Mouse (Mus musculus) spleen, postnatal 14 days (tissue): ENCODE data around the gene Pld4.

Experiments
- DNase-seq, 2 experiments: peaks; one replicate each; pipeline ENCODE4 v3.0.0; 2021 to 2022; ENCODE audit warnings: low spot score in 2 of 2

The Pld4 gene

GRCm38 (mm10) chr12:112767036-112767890 is 6.8 kb downstream of the Pld4 start:
- DNase-seq: peak in 1 of 2 experiments; percentile 4

- peak in 1 of 2 experiments; percentile 5 for DNase-seq
Observed at GRCm38 (mm10) chr12:112768166-112768565, 7.7 kb downstream of the Pld4 start.

GRCm38 (mm10) chr12:112769031-112769430 is 8.6 kb downstream of the Pld4 start:
- DNase-seq: no peak

GRCm38 (mm10) chr12:112769751-112770150 is 9.3 kb downstream of the Pld4 start:
- no peak for DNase-seq

- DNase-seq: peak in 1 of 2 experiments; percentile 6
Observed at GRCm38 (mm10) chr12:112770396-112770795, 9.9 kb downstream of the Pld4 start.

- DNase-seq: no peak
Observed at GRCm38 (mm10) chr12:112772306-112772705, 11.9 kb downstream of the Pld4 start.

GRCm38 (mm10) chr12:112773366-112773765 is 12.9 kb downstream of the Pld4 start:
- DNase-seq: no peak

GRCm38 (mm10) chr12:112774026-112774425 is 13.6 kb downstream of the Pld4 start:
- no peak for DNase-seq

- DNase-seq: no peak
Observed at GRCm38 (mm10) chr12:112774481-112774880, 14.0 kb downstream of the Pld4 start.

- DNase-seq: no peak
Observed at GRCm38 (mm10) chr12:112791026-112791425, 30.6 kb downstream of the Pld4 start.

- DNase-seq: no peak
Observed at GRCm38 (mm10) chr12:112793601-112794355, 33.3 kb downstream of the Pld4 start.

GRCm38 (mm10) chr12:112794356-112794816 is 33.9 kb downstream of the Pld4 start:
- no peak for DNase-seq

GRCm38 (mm10) chr12:112794998-112795397 is 34.5 kb downstream of the Pld4 start:
- no peak for DNase-seq

GRCm38 (mm10) chr12:112795466-112796104 is 35.1 kb downstream of the Pld4 start:
- DNase-seq: no peak

- DNase-seq: no peak
Observed at GRCm38 (mm10) chr12:112796551-112797510, 36.4 kb downstream of the Pld4 start.

- DNase-seq: no peak
Observed at GRCm38 (mm10) chr12:112797672-112798331, 37.3 kb downstream of the Pld4 start.

- DNase-seq: no peak
Observed at GRCm38 (mm10) chr12:112798332-112798681, 37.9 kb downstream of the Pld4 start.

GRCm38 (mm10) chr12:112798716-112799115 is 38.3 kb downstream of the Pld4 start:
- no peak for DNase-seq

- no peak for DNase-seq
Observed at GRCm38 (mm10) chr12:112799237-112799970, 38.9 kb downstream of the Pld4 start.

- peak; percentile 59 to 80 for DNase-seq
Observed at GRCm38 (mm10) chr12:112800476-112800875, 40.0 kb downstream of the Pld4 start.
